Mouse (Mus musculus) embryo, embryonic 9.5 days (tissue): Measurements from ENCODE around the gene Acin1.
A peak's percentile ranks its signal among the peaks of the same experiment; 100 is the strongest.

Source experiments
- DNase-seq: peaks from one replicate; pipeline ENCODE4 v3.0.0-alpha.2; 2017; ENCODE audit errors: extremely low spot score

The Acin1 gene

DNA sequence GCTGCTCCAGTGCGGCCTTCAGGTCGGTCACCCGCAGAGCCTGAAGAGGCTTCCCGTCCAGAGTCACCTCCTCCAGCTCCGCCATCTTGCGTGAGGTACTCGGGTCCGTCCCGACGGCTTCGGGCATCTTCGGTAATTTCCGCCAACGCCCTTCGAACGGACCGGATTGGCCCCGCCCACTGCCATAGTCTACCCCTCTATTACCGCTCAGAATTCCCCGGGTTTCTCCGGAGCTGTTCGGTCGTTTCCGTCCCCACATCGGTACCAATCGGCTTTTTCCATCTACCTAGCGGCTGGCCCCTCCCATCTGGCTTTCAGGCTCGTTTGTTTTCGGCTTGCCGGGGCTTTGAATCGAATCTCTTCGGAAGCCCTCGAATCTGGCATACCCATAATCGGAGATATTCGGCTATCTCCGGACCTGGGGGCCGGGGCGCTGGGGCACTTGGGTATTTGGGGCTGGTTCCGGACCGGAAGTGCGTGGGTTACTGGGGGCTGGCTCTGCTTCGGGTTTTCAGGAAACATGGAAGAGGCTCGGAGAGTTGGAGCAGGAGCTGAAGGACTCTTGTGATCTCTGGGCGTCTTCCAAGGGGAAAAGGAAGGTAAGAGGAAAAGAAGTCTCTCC is at the start of gene Acin1:
Gene Acin1, minus strand, starts transcription at position 410 of the 622 bp plus-strand sequence.
- peak; percentile 99 for DNase-seq

- DNase-seq = no peak
These were observed 48.5 kb upstream of the Acin1 start for GRCm38 (mm10) chr14:54735221-54735620.

DNA sequence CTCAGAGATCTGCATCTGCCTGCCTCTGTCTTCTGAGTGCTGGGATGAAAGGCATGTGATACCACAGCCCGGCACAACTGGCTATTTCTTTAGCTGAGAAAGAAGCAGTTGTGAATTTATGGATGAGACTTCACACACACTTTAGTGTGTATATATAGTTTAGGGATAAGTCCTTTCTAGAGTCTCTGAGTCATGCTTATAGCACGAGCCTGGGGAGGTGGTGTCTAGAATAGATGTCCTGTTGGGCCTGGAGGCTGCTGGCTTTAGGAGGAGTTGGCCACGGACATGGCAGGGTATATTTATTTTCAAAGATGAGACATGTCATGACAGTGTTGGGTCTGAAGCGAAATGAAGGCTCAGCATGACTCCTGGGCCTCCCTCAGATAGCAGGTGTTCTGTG is 47.3 kb upstream of the Acin1 start:
- DNase-seq = no peak

DNA sequence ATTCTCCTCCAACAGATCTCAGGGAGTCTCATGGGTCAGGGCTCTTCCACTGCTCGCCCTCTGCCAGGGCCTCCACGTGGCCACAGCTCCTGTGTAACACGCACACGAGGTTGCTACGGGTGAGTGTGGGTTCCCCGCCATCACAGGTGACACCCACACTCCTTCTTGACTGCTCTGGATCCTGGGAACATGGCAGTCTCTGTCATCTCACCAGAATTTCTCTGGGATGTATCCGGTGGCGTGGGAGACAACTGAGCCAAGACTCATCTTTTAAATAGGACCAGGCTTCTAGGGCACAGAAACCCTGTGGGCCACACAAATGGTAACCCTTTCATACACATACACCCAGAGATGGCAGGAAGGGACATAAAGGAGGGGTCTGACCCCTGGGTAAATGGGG is 45.5 kb upstream of the Acin1 start:
- no peak for DNase-seq

DNA sequence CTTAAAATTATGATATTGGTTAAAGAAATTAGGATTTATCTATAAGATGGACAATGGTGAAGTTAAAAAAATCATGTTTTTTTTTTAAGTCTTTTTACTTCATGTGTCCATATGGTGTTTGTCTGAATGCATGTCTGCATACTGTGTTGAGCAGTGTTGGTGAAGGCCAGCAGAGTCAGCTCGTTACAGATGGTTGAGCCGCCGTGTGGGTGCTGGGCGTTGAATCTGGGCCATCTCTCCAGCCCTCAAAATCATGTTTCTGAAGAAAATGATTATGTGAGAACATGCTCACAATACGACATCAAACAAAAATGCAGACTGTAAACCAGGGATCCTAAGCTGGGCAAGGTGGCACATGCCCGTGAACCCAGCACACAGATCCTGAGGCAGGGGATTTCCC is 43.6 kb upstream of the Acin1 start:
- no peak for DNase-seq

DNA sequence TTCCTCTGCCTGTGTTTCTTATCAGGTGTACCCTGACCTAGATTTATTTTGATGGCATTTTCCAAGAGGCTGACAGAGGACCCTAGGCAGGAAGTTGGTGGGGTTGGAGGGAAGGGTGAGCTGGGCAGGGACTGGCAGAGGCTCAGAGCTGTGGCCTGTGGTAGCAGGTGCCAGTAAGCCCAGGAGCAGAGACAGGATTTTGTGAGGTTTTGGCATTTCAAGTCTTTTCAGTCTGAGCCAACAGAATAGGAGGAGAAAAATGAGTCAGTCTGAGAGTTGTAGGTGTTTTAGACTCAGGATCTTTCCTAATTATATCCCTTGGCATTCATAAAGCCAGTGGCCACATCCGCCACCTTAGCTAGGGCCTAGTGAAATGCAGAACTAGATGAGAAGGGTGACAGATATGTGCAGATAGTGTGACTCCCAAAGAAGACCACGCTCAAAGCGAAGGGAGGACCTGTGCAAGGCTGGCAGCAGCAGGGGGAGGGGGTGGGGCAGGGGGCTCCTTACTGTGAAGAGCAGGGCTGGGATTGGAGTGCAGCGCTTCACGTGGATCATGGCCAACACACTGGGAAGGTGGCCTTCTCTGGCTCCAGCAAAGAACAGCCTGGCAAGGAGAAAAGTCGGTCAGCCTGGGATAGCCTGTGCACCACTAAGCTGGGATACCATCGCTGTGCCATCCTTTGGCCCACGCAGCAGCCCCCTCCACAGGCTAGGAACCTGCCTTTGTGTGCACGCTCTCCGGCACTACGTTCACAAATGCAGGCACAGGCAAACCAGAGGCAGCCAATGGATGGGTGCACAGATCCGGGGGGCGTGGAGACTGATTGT is 42.3 kb upstream of the Acin1 start:
- no peak for DNase-seq

GRCm38 (mm10) chr14:54727565-54727964 is 40.8 kb upstream of the Acin1 start:
- DNase-seq = no peak

- no peak for DNase-seq
These were observed 37.3 kb upstream of the Acin1 start for GRCm38 (mm10) chr14:54724049-54724448.

DNA sequence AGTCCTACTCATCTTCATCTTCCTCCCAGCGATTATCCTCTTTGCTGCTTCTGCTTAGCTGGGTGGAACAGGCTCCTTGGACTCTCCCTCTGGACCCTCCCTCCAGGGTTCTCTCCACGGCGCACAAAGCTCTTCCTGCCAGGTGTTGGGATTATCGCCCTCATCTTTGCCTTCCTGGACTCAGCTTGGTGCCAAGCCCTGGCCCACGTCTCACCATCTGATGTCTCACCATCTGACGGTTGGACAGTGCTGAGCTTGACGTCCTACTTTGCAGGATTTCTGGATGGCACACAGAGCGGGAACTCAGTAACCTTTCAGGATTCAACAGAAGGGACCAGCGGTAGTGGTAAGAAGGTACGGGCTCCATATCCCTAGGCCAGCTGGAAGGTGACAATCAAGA is 35.0 kb upstream of the Acin1 start:
- DNase-seq = no peak

DNA sequence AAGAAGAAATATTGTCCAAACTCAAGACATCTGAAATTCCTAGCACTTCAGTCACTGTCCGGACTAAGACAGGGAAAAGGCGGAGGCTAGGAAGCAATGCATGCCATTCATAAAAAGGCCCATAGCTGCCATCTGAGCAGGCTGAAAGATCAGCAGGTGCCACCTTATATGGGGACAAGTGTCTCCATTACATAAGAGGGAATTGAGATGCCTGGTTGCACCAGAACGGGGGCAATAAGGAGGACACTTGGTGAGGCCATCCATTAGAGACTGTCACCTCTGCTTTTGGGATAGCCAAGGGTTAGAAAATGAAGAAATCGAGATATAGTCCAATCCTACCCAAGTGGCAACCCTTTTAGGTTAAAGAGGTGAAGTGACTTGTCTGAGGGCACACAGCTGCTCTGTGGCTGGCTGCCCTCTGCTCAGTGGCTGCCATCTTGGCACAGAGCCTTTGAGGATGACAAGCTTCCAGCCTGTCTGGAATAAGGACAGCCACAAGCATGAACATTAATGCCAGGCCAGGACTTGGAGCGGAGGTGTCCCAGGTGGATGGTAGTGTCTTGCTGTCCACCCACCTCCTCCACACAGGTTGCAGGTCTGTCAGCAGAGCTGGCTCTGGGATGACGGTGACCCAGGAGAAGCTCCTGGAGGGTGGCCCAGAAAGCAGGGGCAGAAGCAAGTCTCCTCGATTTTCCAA is 34.1 kb upstream of the Acin1 start:
- no peak for DNase-seq

DNA sequence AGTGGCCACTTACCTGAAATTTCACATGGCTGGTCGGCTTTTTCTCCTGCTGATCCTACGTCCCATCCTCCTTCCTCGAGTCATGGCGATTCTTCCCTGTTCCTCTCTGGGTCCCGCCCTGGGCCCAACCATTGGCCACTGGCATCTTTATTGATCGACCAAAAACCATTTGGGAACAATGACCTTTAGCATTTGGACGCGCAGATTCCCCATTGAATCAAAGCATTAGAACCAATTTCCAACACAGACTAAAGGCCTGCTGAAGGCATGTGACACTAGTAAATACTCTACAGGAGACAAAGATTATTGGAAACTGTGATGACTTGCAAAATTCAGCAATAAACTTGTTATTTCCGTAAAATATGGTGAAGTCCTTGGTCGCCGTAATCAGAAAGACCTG is 33.3 kb upstream of the Acin1 start:
- DNase-seq = no peak

- DNase-seq = no peak
These were observed 28.7 kb upstream of the Acin1 start for GRCm38 (mm10) chr14:54715402-54715801.

GRCm38 (mm10) chr14:54714617-54715081 is 27.9 kb upstream of the Acin1 start:
- DNase-seq = no peak

GRCm38 (mm10) chr14:54714121-54714520 is 27.4 kb upstream of the Acin1 start:
- peak; percentile 82 for DNase-seq

GRCm38 (mm10) chr14:54712861-54713260 is 26.1 kb upstream of the Acin1 start:
- no peak for DNase-seq

DNA sequence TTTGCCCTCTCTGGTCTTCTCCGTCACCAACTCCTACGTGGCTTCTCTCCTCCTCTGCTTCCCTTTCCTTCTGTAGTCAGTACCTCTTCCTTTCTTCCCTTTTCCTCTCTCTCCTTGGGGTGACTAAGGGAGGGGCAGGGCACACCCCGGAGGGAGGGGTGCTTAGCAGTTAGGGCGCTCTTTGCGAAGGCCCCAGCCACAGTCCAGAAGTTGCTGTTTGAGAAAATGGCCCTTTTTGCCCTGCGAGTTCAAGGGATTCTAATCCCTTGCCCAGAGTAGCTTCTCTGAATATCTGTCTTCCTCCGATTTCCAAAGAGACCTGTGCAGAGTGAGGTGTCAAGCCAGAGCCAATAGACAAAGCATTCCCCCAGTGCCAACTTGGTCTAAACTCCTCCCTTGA is 25.3 kb upstream of the Acin1 start, which contains the start of gene Cebpe:
Gene Cebpe, minus strand, starts transcription at position 101 of the 400 bp plus-strand sequence.
- no peak for DNase-seq

- DNase-seq = no peak
These were observed 22.3 kb upstream of the Acin1 start for GRCm38 (mm10) chr14:54709054-54709453.

DNA sequence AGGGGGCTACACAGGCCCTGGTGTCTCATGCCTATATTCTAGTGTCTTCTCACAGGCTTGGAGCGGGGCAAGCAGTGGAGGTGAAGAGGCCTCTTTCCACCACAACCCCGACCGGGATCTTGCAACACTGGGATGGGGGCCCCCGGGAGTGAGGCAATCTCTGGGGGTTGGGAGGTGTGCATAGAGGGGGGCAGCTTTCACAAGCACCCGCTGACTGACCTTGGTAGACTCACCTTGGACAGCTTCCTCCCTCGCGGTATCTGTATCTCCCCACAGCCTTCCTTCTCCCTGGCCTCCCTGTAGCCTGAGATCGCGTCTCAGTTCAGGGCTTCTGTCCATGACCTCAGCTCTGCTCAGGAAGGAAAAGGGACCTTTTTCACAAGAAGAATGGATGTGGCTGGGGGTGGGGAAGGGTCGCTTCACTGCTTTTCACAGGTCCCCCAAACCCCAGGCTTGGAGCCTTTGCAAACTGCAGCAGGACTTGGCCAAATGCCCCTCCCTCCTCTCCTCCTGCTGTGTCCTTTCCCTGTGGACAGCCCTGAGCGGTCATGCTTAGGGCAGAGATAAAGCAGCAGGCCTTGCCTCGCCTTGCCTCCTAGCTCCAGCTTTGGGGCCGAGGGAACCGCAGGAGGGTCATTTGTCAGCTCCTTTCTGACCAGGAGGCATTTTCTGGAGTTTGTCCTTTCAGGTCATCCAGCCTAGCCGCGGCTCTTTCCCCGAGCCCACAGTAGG is 20.0 kb upstream of the Acin1 start:
- peak; percentile 4 for DNase-seq

- DNase-seq = no peak
These were observed 19.1 kb upstream of the Acin1 start for GRCm38 (mm10) chr14:54705844-54706243.

- no peak for DNase-seq
These were observed 16.5 kb upstream of the Acin1 start for GRCm38 (mm10) chr14:54703207-54703606.

DNA sequence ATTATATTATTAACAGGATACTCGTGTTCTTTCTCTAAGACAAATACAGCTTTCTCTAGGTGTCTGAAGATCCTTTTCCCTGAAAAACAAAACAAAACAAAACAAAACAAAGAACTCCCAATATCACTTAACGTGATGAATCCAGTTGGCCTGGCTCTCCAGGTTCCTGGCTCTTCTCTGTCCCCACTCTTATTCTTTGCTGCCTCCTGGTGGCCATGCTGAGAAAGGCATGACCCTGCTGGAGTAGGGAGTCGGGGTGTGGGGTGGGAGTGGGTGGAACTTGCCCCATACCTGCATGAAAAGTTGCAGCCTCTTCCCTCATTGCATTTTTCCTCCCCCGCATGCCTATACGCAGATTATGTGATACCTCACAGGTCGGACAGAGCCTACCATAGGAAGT is 14.6 kb upstream of the Acin1 start:
- peak; percentile 84 for DNase-seq

GRCm38 (mm10) chr14:54699586-54699985 is 12.9 kb upstream of the Acin1 start:
- no peak for DNase-seq
